Mouse (Mus musculus): ENCODE data around the gene Magi1. TPM values are rescaled to one million over a fixed set of nuclear protein-coding genes. Genes with fewer than 3 reads are reported as not detected.

The Magi1 gene
- polyA plus RNA-seq, 1 experiment from 2014 or later = 6.2 TPM

GRCm38 (mm10) chr6:93909976-93910375 is 373.7 kb downstream of the Magi1 start:
- Histone ChIP-seq H3K4me3 (replicated peaks; ENCODE audit: low read depth, low read length) (no peak overlapping the region), H3K9ac (ENCODE audit: low read depth, low read length) (no peak overlapping the region), H3K27me3 (ENCODE audit: insufficient read depth, low read length) (no peaks in the 10 kb centered on the region), H3K36me3 (ENCODE audit: insufficient read depth, low read length) (no peaks in the 10 kb centered on the region), H3K27ac (no peak overlapping the region), H3K4me1 (replicated peaks; ENCODE audit: insufficient read depth, low read length) (peaks cover 13% of the 10 kb centered on the region; the same call in 1 of the 2 replicates), H3K9me3 (replicated peaks; ENCODE audit: low read length) (no peaks in the 10 kb centered on the region), H3K4me2 (ENCODE audit: low read length) (no peak overlapping the region)
- DNase-seq (ENCODE audit: low spot score) = no peak
- TF ChIP-seq CTCF (IDR thresholded peaks at IDR 0.05; ENCODE audit: low read depth) = no peak
- WGBS = 90% methylated on average over 4 of the region's 4 CpGs
- no peak for ATAC-seq (replicated peaks; ENCODE audit: low FRiP score, low read depth)

- DNase-seq (ENCODE audit: low spot score) (no peak), ATAC-seq (replicated peaks; ENCODE audit: low FRiP score, low read depth) (no peak)
- Histone ChIP-seq H3K27ac (no peak overlapping the region), H3K36me3 (ENCODE audit: insufficient read depth, low read length) (no peaks in the 10 kb centered on the region), H3K27me3 (ENCODE audit: insufficient read depth, low read length) (no peaks in the 10 kb centered on the region), H3K9ac (ENCODE audit: low read depth, low read length) (no peak overlapping the region), H3K9me3 (replicated peaks; ENCODE audit: low read length) (no peaks in the 10 kb centered on the region), H3K4me1 (replicated peaks; ENCODE audit: insufficient read depth, low read length) (no peaks in the 10 kb centered on the region), H3K4me3 (replicated peaks; ENCODE audit: low read depth, low read length) (no peak overlapping the region), H3K4me2 (ENCODE audit: low read length) (no peak overlapping the region)
- no peak for TF ChIP-seq CTCF (IDR thresholded peaks at IDR 0.05; ENCODE audit: low read depth)
- 86% methylated on average over 2 of the region's 2 CpGs for WGBS
Measured at GRCm38 (mm10) chr6:93904987-93905386, 378.7 kb downstream of the Magi1 start.

GRCm38 (mm10) chr6:93902239-93902638 is 381.5 kb downstream of the Magi1 start:
- no peak for TF ChIP-seq CTCF (IDR thresholded peaks at IDR 0.05; ENCODE audit: low read depth)
- Histone ChIP-seq H3K27ac (no peak overlapping the region), H3K4me3 (replicated peaks; ENCODE audit: low read depth, low read length) (no peak overlapping the region), H3K36me3 (ENCODE audit: insufficient read depth, low read length) (no peaks in the 10 kb centered on the region), H3K4me2 (ENCODE audit: low read length) (no peak overlapping the region), H3K27me3 (ENCODE audit: insufficient read depth, low read length) (no peaks in the 10 kb centered on the region), H3K9me3 (replicated peaks; ENCODE audit: low read length) (no peaks in the 10 kb centered on the region), H3K9ac (ENCODE audit: low read depth, low read length) (no peak overlapping the region), H3K4me1 (replicated peaks; ENCODE audit: insufficient read depth, low read length) (no peaks in the 10 kb centered on the region)
- DNase-seq (ENCODE audit: low spot score) (no peak), ATAC-seq (replicated peaks; ENCODE audit: low FRiP score, low read depth) (no peak)
- WGBS = 66% methylated on average over 2 of the region's 2 CpGs

GRCm38 (mm10) chr6:93901408-93901807 is 382.3 kb downstream of the Magi1 start:
- Histone ChIP-seq H3K4me1 (replicated peaks; ENCODE audit: insufficient read depth, low read length) (no peaks in the 10 kb centered on the region), H3K27ac (no peak overlapping the region), H3K9ac (ENCODE audit: low read depth, low read length) (no peak overlapping the region), H3K4me2 (ENCODE audit: low read length) (no peak overlapping the region), H3K36me3 (ENCODE audit: insufficient read depth, low read length) (no peaks in the 10 kb centered on the region), H3K9me3 (replicated peaks; ENCODE audit: low read length) (no peaks in the 10 kb centered on the region), H3K4me3 (replicated peaks; ENCODE audit: low read depth, low read length) (no peak overlapping the region), H3K27me3 (ENCODE audit: insufficient read depth, low read length) (no peaks in the 10 kb centered on the region)
- no peak for TF ChIP-seq CTCF (IDR thresholded peaks at IDR 0.05; ENCODE audit: low read depth)
- ATAC-seq (replicated peaks; ENCODE audit: low FRiP score, low read depth) (no peak), DNase-seq (ENCODE audit: low spot score) (no peak)
- 92% methylated on average over 2 of the region's 2 CpGs for WGBS

DNA sequence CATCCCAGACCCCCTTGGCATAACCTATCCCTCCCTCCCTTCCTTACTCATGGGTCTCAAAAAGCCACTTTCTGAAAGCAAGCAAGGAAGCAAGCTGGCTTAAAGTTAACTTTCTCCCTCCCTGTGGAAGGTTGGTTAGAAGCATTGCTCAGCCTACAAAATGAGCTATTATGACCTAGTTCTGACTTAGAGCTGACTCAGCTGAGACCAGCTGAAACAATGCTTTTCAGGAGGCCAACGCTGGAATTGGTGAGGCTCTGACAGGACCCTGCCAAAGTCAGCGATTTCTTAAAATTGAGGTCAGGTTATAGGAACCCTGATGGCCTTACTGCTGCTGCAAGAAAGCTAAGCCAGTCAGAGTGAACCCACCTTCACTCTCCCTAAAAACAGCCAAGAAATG is 386.2 kb downstream of the Magi1 start:
- ATAC-seq (replicated peaks; ENCODE audit: low FRiP score, low read depth) (no peak), DNase-seq (ENCODE audit: low spot score) (no peak)
- TF ChIP-seq CTCF (IDR thresholded peaks at IDR 0.05; ENCODE audit: low read depth) = no peak
- H3K4me2 ChIP-seq (ENCODE audit: low read length) = no peak overlapping the region
- no peaks in the 10 kb centered on the region for H3K9me3 ChIP-seq (replicated peaks; ENCODE audit: low read length)
- no peak overlapping the region for H3K27ac ChIP-seq
- H3K9ac ChIP-seq (ENCODE audit: low read depth, low read length) = no peak overlapping the region
- no peaks in the 10 kb centered on the region for H3K27me3 ChIP-seq (ENCODE audit: insufficient read depth, low read length)
- H3K4me3 ChIP-seq (replicated peaks; ENCODE audit: low read depth, low read length) = no peak overlapping the region
- 54% methylated on average over 2 of the region's 2 CpGs for WGBS
- H3K36me3 ChIP-seq (ENCODE audit: insufficient read depth, low read length) = no peaks in the 10 kb centered on the region
- 0 out of 2 replicates have a peak, but pooled peaks cover 3% of the 10 kb centered on the region for H3K4me1 ChIP-seq (replicated peaks; ENCODE audit: insufficient read depth, low read length)

- H3K4me3 ChIP-seq (replicated peaks; ENCODE audit: low read depth, low read length) = no peak overlapping the region
- H3K36me3 ChIP-seq (ENCODE audit: insufficient read depth, low read length) = no peaks in the 10 kb centered on the region
- H3K4me2 ChIP-seq (ENCODE audit: low read length) = no peak overlapping the region
- H3K9ac ChIP-seq (ENCODE audit: low read depth, low read length) = no peak overlapping the region
- H3K9me3 ChIP-seq (replicated peaks; ENCODE audit: low read length) = no peaks in the 10 kb centered on the region
- H3K27ac ChIP-seq = no peak overlapping the region
- no peak for TF ChIP-seq CTCF (IDR thresholded peaks at IDR 0.05; ENCODE audit: low read depth)
- no peaks in the 10 kb centered on the region for H3K27me3 ChIP-seq (ENCODE audit: insufficient read depth, low read length)
- DNase-seq (ENCODE audit: low spot score) = no peak
- no peak for ATAC-seq (replicated peaks; ENCODE audit: low FRiP score, low read depth)
- H3K4me1 ChIP-seq (replicated peaks; ENCODE audit: insufficient read depth, low read length) = 0 out of 2 replicates have a peak, but pooled peaks cover 3% of the 10 kb centered on the region
- 98% methylated on average over 2 of the region's 2 CpGs for WGBS
Measured at GRCm38 (mm10) chr6:93895721-93896120, 388.0 kb downstream of the Magi1 start.

DNA sequence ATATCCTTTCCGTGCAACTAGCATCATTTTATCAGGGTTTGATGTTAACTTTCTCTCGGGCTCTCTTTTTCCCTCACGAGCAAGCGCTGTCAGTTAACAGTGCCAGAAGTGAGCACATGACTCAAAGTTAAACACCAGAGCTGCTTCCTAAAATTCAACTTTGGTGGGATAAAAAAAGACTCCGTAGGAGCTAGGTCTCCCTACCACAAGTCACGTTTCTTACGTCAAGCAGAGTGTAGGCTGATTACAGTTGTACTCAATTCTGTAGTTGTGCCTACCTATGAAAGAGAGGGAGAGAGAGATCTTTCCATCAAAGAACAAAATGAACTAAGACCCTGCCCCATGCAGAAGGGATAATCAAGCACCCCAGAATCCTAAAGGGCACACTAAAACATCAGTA is 389.8 kb downstream of the Magi1 start:
- 70% methylated on average over 7 of the region's 7 CpGs for WGBS
- no peak for TF ChIP-seq CTCF (IDR thresholded peaks at IDR 0.05; ENCODE audit: low read depth)

More for the DNA sequence above, 389.8 kb downstream of the Magi1 start:
- DNase-seq (ENCODE audit: low spot score) (no peak), ATAC-seq (replicated peaks; ENCODE audit: low FRiP score, low read depth) (no peak)
- Histone ChIP-seq H3K4me2 (ENCODE audit: low read length) (no peak overlapping the region), H3K27me3 (ENCODE audit: insufficient read depth, low read length) (no peaks in the 10 kb centered on the region), H3K9ac (ENCODE audit: low read depth, low read length) (no peak overlapping the region), H3K36me3 (ENCODE audit: insufficient read depth, low read length) (no peaks in the 10 kb centered on the region), H3K4me3 (replicated peaks; ENCODE audit: low read depth, low read length) (no peak overlapping the region), H3K4me1 (replicated peaks; ENCODE audit: insufficient read depth, low read length) (0 out of 2 replicates have a peak, but pooled peaks cover 3% of the 10 kb centered on the region), H3K9me3 (replicated peaks; ENCODE audit: low read length) (no peaks in the 10 kb centered on the region), H3K27ac (no peak overlapping the region)

All from kidney, postnatal 0 days (tissue).